Mouse (Mus musculus): ENCODE results near the gene Olfr960. TPM values are rescaled to one million over a fixed set of nuclear protein-coding genes. Genes with fewer than 3 reads are reported as not detected.

The Olfr960 gene
- polyA plus RNA-seq, 1 experiment from 2014 or later, result not detected

DNA sequence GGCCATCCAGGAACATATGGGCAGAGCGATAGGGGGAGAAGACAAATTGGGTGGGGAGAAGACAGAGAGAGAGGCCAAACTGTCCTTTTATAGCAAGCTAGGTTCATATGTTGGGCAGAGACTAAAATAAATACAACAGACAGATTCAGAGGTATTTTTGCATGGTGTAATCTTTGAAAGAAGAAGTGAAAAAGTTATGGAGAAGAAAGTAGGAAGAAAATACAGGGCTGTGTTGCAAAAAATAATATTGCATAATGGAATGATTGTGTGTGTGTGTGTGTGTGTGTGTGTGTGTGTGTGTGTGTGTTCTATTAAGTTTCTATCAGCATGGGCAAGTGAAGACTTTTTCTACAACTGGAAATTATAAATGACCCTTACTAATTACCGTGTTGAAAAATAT, 7.9 kb downstream of the Olfr960 start:
- Histone ChIP-seq H3K9me3 (no peaks in the 10 kb centered on the region), H3K36me3 (no peaks in the 10 kb centered on the region), H3K9ac (replicated peaks) (no peak overlapping the region), H3K4me2 (no peak overlapping the region), H3K27ac (no peak overlapping the region), H3K4me1 (replicated peaks) (no peaks in the 10 kb centered on the region), H3K27me3 (no peaks in the 10 kb centered on the region), H3K4me3 (replicated peaks) (no peak overlapping the region)
- no peak for ATAC-seq (ENCODE audit: insufficient number of reproducible peaks, insufficient read depth, low FRiP score, low TSS enrichment, low read depth)
- WGBS, result 85% methylated on average over 2 of the region's 2 CpGs

DNA sequence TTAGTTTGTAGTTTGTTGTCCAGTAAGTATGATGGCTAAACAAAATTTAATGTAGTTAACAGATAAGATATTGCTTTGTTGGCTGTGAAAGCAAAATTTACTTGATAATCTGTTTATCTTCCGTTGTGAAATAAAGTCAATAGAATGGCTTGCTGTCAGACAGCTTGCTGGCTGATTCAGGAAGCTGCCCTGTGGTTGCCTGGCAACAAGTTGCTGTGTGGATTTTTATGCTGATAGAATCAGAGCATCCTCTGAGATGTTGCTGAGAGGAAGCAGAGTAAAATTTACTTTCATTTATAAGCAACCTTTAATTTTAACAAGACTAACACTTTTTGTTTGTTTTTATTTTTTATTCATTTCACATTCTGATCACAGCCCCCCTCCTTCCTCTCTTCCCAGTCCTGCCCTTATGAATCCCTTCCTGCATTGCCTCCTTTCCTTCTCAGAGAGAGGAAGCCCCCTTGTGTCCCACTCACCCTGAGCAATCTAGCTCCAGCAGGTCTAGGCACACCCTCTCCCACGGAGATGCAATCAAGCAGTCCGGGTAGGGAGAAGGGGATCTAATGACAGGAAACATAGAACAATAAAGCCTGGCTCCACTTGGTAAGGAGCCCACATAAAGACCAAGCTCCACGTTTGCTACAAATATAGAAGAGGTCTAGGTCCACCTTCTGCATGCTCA, 12.9 kb downstream of the Olfr960 start:
- H3K36me3 ChIP-seq, result no peaks in the 10 kb centered on the region
- no peaks in the 10 kb centered on the region for H3K4me1 ChIP-seq (replicated peaks)
- H3K27ac ChIP-seq, result no peak overlapping the region
- H3K4me2 ChIP-seq, result no peak overlapping the region
- H3K4me3 ChIP-seq (replicated peaks), result no peak overlapping the region
- H3K9ac ChIP-seq (replicated peaks), result no peak overlapping the region
- no peak for ATAC-seq (ENCODE audit: insufficient number of reproducible peaks, insufficient read depth, low FRiP score, low TSS enrichment, low read depth)
- H3K9me3 ChIP-seq, result no peaks in the 10 kb centered on the region
- whole genome bisulfite sequencing, result 38% methylated on average over 4 of the region's 4 CpGs
- H3K27me3 ChIP-seq, result no peaks in the 10 kb centered on the region

DNA sequence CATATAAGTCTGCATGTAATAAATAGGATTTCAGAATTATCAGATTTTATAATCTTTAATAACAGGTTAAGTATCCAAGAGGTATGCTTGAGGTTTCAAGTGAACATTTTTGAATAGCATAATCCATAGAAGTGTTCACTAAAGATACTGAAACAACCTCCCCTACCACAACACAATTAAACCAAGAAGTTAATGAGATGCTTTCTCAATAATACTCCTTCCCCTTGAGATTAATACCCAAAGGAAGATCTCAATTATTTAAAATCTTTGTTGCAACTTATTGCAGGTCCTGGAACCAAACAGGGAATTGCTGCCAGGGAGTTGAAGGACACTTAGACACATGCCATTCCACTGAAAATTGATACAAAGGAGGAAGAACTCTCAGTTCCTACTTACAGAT, 23.6 kb downstream of the Olfr960 start, which contains the start of gene Olfr961:
Olfr961 (plus strand) TSS at position 301 of the 400 bp plus-strand sequence.
- H3K9me3 ChIP-seq, result no peaks in the 10 kb centered on the region
- no peak for ATAC-seq (ENCODE audit: insufficient number of reproducible peaks, insufficient read depth, low FRiP score, low TSS enrichment, low read depth)
- H3K27me3 ChIP-seq, result no peaks in the 10 kb centered on the region
- no peak within 1 kb of the TSS for H3K4me2 ChIP-seq
- no peak within 1 kb of the TSS for H3K4me3 ChIP-seq (replicated peaks)
- no peak within 1 kb of the TSS for H3K9ac ChIP-seq (replicated peaks)
- no peaks in the 10 kb centered on the region for H3K4me1 ChIP-seq (replicated peaks)
- no peak within 1 kb of the TSS for H3K27ac ChIP-seq
- no peaks in the 10 kb centered on the region for H3K36me3 ChIP-seq

DNA sequence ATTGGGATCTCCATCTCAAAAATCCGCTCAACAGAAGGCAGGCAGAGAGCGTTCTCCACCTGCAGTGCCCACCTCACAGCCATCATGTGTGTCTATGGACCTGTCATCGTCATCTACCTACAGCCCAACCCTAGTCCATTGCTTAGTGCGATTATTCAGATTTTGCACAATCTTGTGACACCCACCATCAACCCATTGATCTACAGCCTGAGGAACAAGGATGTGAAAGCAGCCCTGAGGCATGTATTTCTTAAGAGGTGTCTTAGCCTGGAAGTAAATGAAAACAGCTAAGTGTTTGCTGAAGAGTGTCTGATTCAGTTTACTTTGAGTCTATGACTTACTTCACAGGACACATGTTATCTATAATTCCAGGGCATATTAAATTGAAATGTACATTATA, 26.2 kb downstream of the Olfr960 start:
- H3K9ac ChIP-seq (replicated peaks), result no peak overlapping the region

DNA sequence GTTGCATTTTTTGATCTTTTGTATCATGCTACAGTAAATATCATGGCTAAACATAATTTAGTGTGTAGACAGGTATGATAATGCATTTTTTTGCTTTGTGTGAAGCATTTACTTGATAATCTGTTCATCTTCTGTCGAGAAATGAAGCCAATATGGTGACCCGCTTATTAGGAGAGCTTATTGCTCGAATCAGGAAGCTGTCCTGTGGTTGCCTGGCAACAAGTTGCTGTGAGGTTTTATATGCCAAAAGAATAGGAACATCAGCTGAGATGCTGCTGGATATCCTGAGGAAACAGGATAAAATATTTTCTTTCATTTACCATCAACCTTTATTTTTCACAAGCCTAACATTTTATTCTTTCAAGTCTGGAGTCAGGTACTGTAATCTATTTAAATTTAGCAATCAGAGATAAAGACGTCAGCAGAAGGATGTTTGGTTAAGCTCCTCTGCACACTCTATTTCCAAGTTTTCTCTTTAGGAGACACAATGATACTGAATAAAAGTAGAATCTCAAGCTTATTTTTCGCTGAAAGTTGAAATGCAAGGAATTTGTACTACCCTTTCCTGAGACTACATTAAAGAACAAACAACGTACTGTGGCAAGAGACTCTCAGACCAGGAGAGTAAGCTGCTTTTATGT, 33.7 kb downstream of the Olfr960 start:
- Histone ChIP-seq H3K9me3 (no peaks in the 10 kb centered on the region), H3K4me3 (replicated peaks) (no peak overlapping the region), H3K36me3 (no peaks in the 10 kb centered on the region), H3K4me1 (replicated peaks) (no peaks in the 10 kb centered on the region), H3K9ac (replicated peaks) (no peak overlapping the region), H3K4me2 (no peak overlapping the region), H3K27ac (no peak overlapping the region), H3K27me3 (no peaks in the 10 kb centered on the region)
- 75% methylated on average over 6 of the region's 6 CpGs for WGBS
- no peak for ATAC-seq (ENCODE audit: insufficient number of reproducible peaks, insufficient read depth, low FRiP score, low TSS enrichment, low read depth)

More for the DNA sequence above, 26.2 kb downstream of the Olfr960 start:
- no peaks in the 10 kb centered on the region for H3K27me3 ChIP-seq
- WGBS, result 90% methylated on average over 4 of the region's 4 CpGs
- H3K4me3 ChIP-seq (replicated peaks), result no peak overlapping the region
- H3K9me3 ChIP-seq, result no peaks in the 10 kb centered on the region
- H3K27ac ChIP-seq, result no peak overlapping the region
- no peaks in the 10 kb centered on the region for H3K36me3 ChIP-seq
- H3K4me1 ChIP-seq (replicated peaks), result no peaks in the 10 kb centered on the region
- no peak overlapping the region for H3K4me2 ChIP-seq
- ATAC-seq (ENCODE audit: insufficient number of reproducible peaks, insufficient read depth, low FRiP score, low TSS enrichment, low read depth), result no peak

- Histone ChIP-seq H3K9me3 (no peaks in the 10 kb centered on the region), H3K4me3 (replicated peaks) (no peak within 1 kb of the TSS), H3K27ac (no peak within 1 kb of the TSS), H3K27me3 (no peaks in the 10 kb centered on the region), H3K4me2 (no peak within 1 kb of the TSS), H3K9ac (replicated peaks) (no peak within 1 kb of the TSS), H3K4me1 (replicated peaks) (no peaks in the 10 kb centered on the region), H3K36me3 (no peaks in the 10 kb centered on the region)
- WGBS, result 76% methylated on average over 1 of the region's 1 CpGs
- no peak for ATAC-seq (ENCODE audit: insufficient number of reproducible peaks, insufficient read depth, low FRiP score, low TSS enrichment, low read depth)
These were observed 45.7 kb downstream of the Olfr960 start, which contains the start of gene Olfr963 for GRCm38 (mm10) chr9:39666905-39667304. Olfr963 (plus strand) TSS chr9:39667205.

DNA sequence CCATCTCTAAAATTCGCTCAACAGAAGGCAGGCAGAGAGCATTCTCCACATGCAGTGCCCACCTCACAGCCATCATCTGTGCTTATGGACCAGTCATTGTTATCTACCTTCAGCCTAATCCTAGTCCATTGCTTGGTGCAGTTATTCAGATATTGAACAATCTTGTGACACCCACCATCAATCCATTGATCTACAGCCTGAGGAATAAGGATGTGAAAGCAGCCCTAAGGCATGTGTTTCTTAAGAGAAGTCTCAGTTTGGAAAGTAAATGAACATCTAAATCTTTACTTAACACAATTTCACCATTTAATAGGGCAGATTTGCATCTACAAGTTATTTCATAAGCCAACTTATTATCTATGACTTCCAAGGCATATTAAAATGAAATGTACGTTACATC, 48.5 kb downstream of the Olfr960 start:
- no peak overlapping the region for H3K9ac ChIP-seq (replicated peaks)
- H3K27me3 ChIP-seq, result no peaks in the 10 kb centered on the region
- no peak overlapping the region for H3K4me2 ChIP-seq
- 81% methylated on average over 2 of the region's 2 CpGs for WGBS
- no peaks in the 10 kb centered on the region for H3K4me1 ChIP-seq (replicated peaks)
- H3K9me3 ChIP-seq, result no peaks in the 10 kb centered on the region
- ATAC-seq (ENCODE audit: insufficient number of reproducible peaks, insufficient read depth, low FRiP score, low TSS enrichment, low read depth), result no peak
- H3K36me3 ChIP-seq, result no peaks in the 10 kb centered on the region
- H3K27ac ChIP-seq, result no peak overlapping the region
- H3K4me3 ChIP-seq (replicated peaks), result no peak overlapping the region

Other genes starting within 250 kb of the Olfr960 start
- gene Olfr951, start 234.0 kb upstream of the Olfr960 start, polyA plus RNA-seq (2016; fragmentation: Nextera tagmentation; extraction: Ambion mirVana), result not detected in 2 replicates
- not detected in 2 replicates for gene Olfr952, start 194.2 kb upstream of the Olfr960 start, polyA plus RNA-seq (2016; fragmentation: Nextera tagmentation; extraction: Ambion mirVana)
- gene Olfr954, start 164.7 kb upstream of the Olfr960 start, polyA plus RNA-seq (2016; fragmentation: Nextera tagmentation; extraction: Ambion mirVana), result not detected in 2 replicates
- not detected in 2 replicates for gene Olfr955, start 149.4 kb upstream of the Olfr960 start, polyA plus RNA-seq (2016; fragmentation: Nextera tagmentation; extraction: Ambion mirVana)
- gene Olfr44, start 127.4 kb upstream of the Olfr960 start, polyA plus RNA-seq (2016; fragmentation: Nextera tagmentation; extraction: Ambion mirVana), result not detected in 2 replicates
- gene Olfr957, start 105.6 kb upstream of the Olfr960 start, polyA plus RNA-seq (2016; fragmentation: Nextera tagmentation; extraction: Ambion mirVana), result not detected in 2 replicates
- gene Olfr958, start 67.3 kb upstream of the Olfr960 start, polyA plus RNA-seq (2016; fragmentation: Nextera tagmentation; extraction: Ambion mirVana), result not detected in 2 replicates
- not detected in 2 replicates for gene Olfr959, start 45.8 kb upstream of the Olfr960 start, polyA plus RNA-seq (2016; fragmentation: Nextera tagmentation; extraction: Ambion mirVana)
- 29.3 and 29.7 TPM in 2 replicates for gene AW551984, start 17.0 kb upstream of the Olfr960 start, polyA plus RNA-seq (2016; fragmentation: Nextera tagmentation; extraction: Ambion mirVana)
- gene Olfr148, start 10.7 kb upstream of the Olfr960 start, polyA plus RNA-seq (2016; fragmentation: Nextera tagmentation; extraction: Ambion mirVana), result not detected in 2 replicates
- not detected in 2 replicates for gene Olfr961, start 23.7 kb downstream of the Olfr960 start, polyA plus RNA-seq (2016; fragmentation: Nextera tagmentation; extraction: Ambion mirVana)
- not detected in 2 replicates for gene Olfr963, start 45.8 kb downstream of the Olfr960 start, polyA plus RNA-seq (2016; fragmentation: Nextera tagmentation; extraction: Ambion mirVana)
- not detected in 2 replicates for gene Olfr149, start 85.7 kb downstream of the Olfr960 start, polyA plus RNA-seq (2016; fragmentation: Nextera tagmentation; extraction: Ambion mirVana)
- gene Olfr965, start 90.0 kb downstream of the Olfr960 start, polyA plus RNA-seq (2016; fragmentation: Nextera tagmentation; extraction: Ambion mirVana), result not detected in 2 replicates
- not detected in 2 replicates for gene Olfr150, start 109.6 kb downstream of the Olfr960 start, polyA plus RNA-seq (2016; fragmentation: Nextera tagmentation; extraction: Ambion mirVana)
- gene Olfr967, start 124.9 kb downstream of the Olfr960 start, polyA plus RNA-seq (2016; fragmentation: Nextera tagmentation; extraction: Ambion mirVana), result not detected in 2 replicates
- gene Olfr968, start 161.9 kb downstream of the Olfr960 start, polyA plus RNA-seq (2016; fragmentation: Nextera tagmentation; extraction: Ambion mirVana), result not detected in 2 replicates
- not detected in 2 replicates for gene Olfr969, start 169.6 kb downstream of the Olfr960 start, polyA plus RNA-seq (2016; fragmentation: Nextera tagmentation; extraction: Ambion mirVana)
- gene Olfr970, start 187.5 kb downstream of the Olfr960 start, polyA plus RNA-seq (2016; fragmentation: Nextera tagmentation; extraction: Ambion mirVana), result not detected in 2 replicates
- gene Olfr971, start 215.5 kb downstream of the Olfr960 start, polyA plus RNA-seq (2016; fragmentation: Nextera tagmentation; extraction: Ambion mirVana), result not detected in 2 replicates
- not detected in 2 replicates for gene Olfr972, start 245.0 kb downstream of the Olfr960 start, polyA plus RNA-seq (2016; fragmentation: Nextera tagmentation; extraction: Ambion mirVana)